Mouse (Mus musculus) cerebellum, adult 2 months (tissue): ENCODE measurements around the gene Slit3.

ENCODE experiments used
- CTCF ChIP-seq: fragments of 200-500 bp; IDR thresholded peaks from 2 replicates; pipeline ENCODE4 v1.5.1; 2011; ENCODE audit warnings: low read depth, mild to moderate bottlenecking, control low read depth, low read length, moderate library complexity, borderline replicate concordance; ENCODE audit not compliant: insufficient read depth
- POLR2A ChIP-seq: fragments of 200-500 bp; IDR thresholded peaks from 2 replicates; pipeline ENCODE4 v1.6.1; 2011; ENCODE audit warnings: low read length, control low read depth, borderline replicate concordance; ENCODE audit not compliant: insufficient read depth

DNA sequence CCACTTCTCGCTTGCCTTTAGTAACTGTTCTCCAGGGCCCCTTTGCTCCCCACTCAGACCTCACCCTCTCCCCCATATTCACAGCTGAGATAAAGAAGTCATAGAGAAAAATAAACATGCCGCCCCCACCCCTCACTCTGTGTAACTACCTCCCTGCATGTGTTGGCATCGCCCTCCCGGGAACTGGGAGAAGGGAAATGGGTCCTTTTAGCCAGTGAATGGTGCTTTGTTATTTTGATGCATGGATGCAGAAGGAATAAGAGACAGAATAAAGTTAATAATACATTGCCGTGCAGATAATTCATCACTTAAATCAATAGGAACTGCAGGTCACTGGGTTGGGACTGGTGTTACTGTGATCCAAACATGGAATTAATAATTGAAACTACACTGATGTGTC lies 298.0 kb downstream of the Slit3 start:
- no peak for TF ChIP-seq CTCF
- no peak for TF ChIP-seq POLR2A
